Mouse (Mus musculus): ENCODE measurements at regions not wholly inside any gene's neighbourhood (a gene's known extent, or its start where the extent isn't known, plus 50 kb on each side); places are given as distances from the start of the nearest gene placed in this dataset.

- TF ChIP-seq POLR2A (IDR thresholded peaks at IDR 0.05; ENCODE audit: low read depth, low read length) (no peak), CTCF (IDR thresholded peaks at IDR 0.05; ENCODE audit: extremely low read depth, insufficient read length, insufficient replicate concordance, low read depth, low read length) (no peak)
- Histone ChIP-seq H3K27me3 (ENCODE audit: control insufficient read depth, insufficient read depth, low read length) (no peaks in the 10 kb centered on the region), H3K4me3 (ENCODE audit: low read depth, low read length) (no peak overlapping the region), H3K27ac (ENCODE audit: insufficient read depth, low read depth, low read length) (peak overlapping the region; percentile 17; the same call in 1 of the 2 replicates), H3K36me3 (ENCODE audit: control insufficient read depth, insufficient read depth, low read length) (no peaks in the 10 kb centered on the region), H3K4me1 (ENCODE audit: control insufficient read depth, insufficient read depth, insufficient read length, low read length) (peaks cover 19% of the 10 kb centered on the region; the same call in 1 of the 2 replicates)
- 26% methylated on average over 11 of the region's 11 CpGs for WGBS
Observed at GRCm38 (mm10) chr10:111834925-111835823, 137.3 kb upstream of the Krr1 start.

- 60% methylated on average over 5 of the region's 5 CpGs for WGBS
- no peak overlapping the region for H3K4me3 ChIP-seq (ENCODE audit: low read depth, low read length)
- no peaks in the 10 kb centered on the region for H3K27me3 ChIP-seq (ENCODE audit: control insufficient read depth, insufficient read depth, low read length)
- peaks cover 19% of the 10 kb centered on the region; the same call in 1 of the 2 replicates for H3K4me1 ChIP-seq (ENCODE audit: control insufficient read depth, insufficient read depth, insufficient read length, low read length)
- TF ChIP-seq POLR2A (IDR thresholded peaks at IDR 0.05; ENCODE audit: low read depth, low read length) (no peak), CTCF (IDR thresholded peaks at IDR 0.05; ENCODE audit: extremely low read depth, insufficient read length, insufficient replicate concordance, low read depth, low read length) (no peak)
- H3K36me3 ChIP-seq (ENCODE audit: control insufficient read depth, insufficient read depth, low read length): no peaks in the 10 kb centered on the region
- H3K27ac ChIP-seq (ENCODE audit: insufficient read depth, low read depth, low read length): peak overlapping the region; percentile 56
Observed at GRCm38 (mm10) chr10:111836191-111836590, 136.3 kb upstream of the Krr1 start.

GRCm38 (mm10) chr10:111836802-111837201 lies 135.7 kb upstream of the Krr1 start:
- H3K27ac ChIP-seq (ENCODE audit: insufficient read depth, low read depth, low read length): peak overlapping the region; percentile 56

GRCm38 (mm10) chr10:111842321-111842775 lies 130.1 kb upstream of the Krr1 start:
- Histone ChIP-seq H3K36me3 (ENCODE audit: control insufficient read depth, insufficient read depth, low read length) (no peaks in the 10 kb centered on the region), H3K27me3 (ENCODE audit: control insufficient read depth, insufficient read depth, low read length) (no peaks in the 10 kb centered on the region), H3K4me1 (ENCODE audit: control insufficient read depth, insufficient read depth, insufficient read length, low read length) (no peaks in the 10 kb centered on the region), H3K27ac (ENCODE audit: insufficient read depth, low read depth, low read length) (no peak overlapping the region), H3K4me3 (ENCODE audit: low read depth, low read length) (no peak overlapping the region)
- no peak for TF ChIP-seq POLR2A (IDR thresholded peaks at IDR 0.05; ENCODE audit: low read depth, low read length)
- no peak for TF ChIP-seq CTCF (IDR thresholded peaks at IDR 0.05; ENCODE audit: extremely low read depth, insufficient read length, insufficient replicate concordance, low read depth, low read length)
- 77% methylated on average over 11 of the region's 11 CpGs for WGBS

More at GRCm38 (mm10) chr10:111836802-111837201, 135.7 kb upstream of the Krr1 start:
- H3K4me1 ChIP-seq (ENCODE audit: control insufficient read depth, insufficient read depth, insufficient read length, low read length): peaks cover 19% of the 10 kb centered on the region; the same call in 1 of the 2 replicates
- H3K4me3 ChIP-seq (ENCODE audit: low read depth, low read length): no peak overlapping the region
- 18% methylated on average over 4 of the region's 4 CpGs for WGBS
- TF ChIP-seq POLR2A (IDR thresholded peaks at IDR 0.05; ENCODE audit: low read depth, low read length) (no peak), CTCF (IDR thresholded peaks at IDR 0.05; ENCODE audit: extremely low read depth, insufficient read length, insufficient replicate concordance, low read depth, low read length) (no peak)
- no peaks in the 10 kb centered on the region for H3K27me3 ChIP-seq (ENCODE audit: control insufficient read depth, insufficient read depth, low read length)
- no peaks in the 10 kb centered on the region for H3K36me3 ChIP-seq (ENCODE audit: control insufficient read depth, insufficient read depth, low read length)

- no peaks in the 10 kb centered on the region for H3K4me1 ChIP-seq (ENCODE audit: control insufficient read depth, insufficient read depth, insufficient read length, low read length)
- no peaks in the 10 kb centered on the region for H3K36me3 ChIP-seq (ENCODE audit: control insufficient read depth, insufficient read depth, low read length)
- TF ChIP-seq CTCF (IDR thresholded peaks at IDR 0.05; ENCODE audit: extremely low read depth, insufficient read length, insufficient replicate concordance, low read depth, low read length) (no peak), POLR2A (IDR thresholded peaks at IDR 0.05; ENCODE audit: low read depth, low read length) (no peak)
- H3K4me3 ChIP-seq (ENCODE audit: low read depth, low read length): no peak overlapping the region
- H3K27me3 ChIP-seq (ENCODE audit: control insufficient read depth, insufficient read depth, low read length): no peaks in the 10 kb centered on the region
- no peak overlapping the region for H3K27ac ChIP-seq (ENCODE audit: insufficient read depth, low read depth, low read length)
- WGBS: 43% methylated on average over 7 of the region's 7 CpGs
Observed at GRCm38 (mm10) chr10:111842896-111843295, 129.6 kb upstream of the Krr1 start.

GRCm38 (mm10) chr10:111843301-111843700 lies 129.2 kb upstream of the Krr1 start:
- TF ChIP-seq CTCF (IDR thresholded peaks at IDR 0.05; ENCODE audit: extremely low read depth, insufficient read length, insufficient replicate concordance, low read depth, low read length) (no peak), POLR2A (IDR thresholded peaks at IDR 0.05; ENCODE audit: low read depth, low read length) (no peak)
- 86% methylated on average over 9 of the region's 9 CpGs for WGBS
- no peak overlapping the region for H3K27ac ChIP-seq (ENCODE audit: insufficient read depth, low read depth, low read length)

GRCm38 (mm10) chr10:111844144-111844543 lies 128.3 kb upstream of the Krr1 start:
- no peaks in the 10 kb centered on the region for H3K36me3 ChIP-seq (ENCODE audit: control insufficient read depth, insufficient read depth, low read length)
- no peak for TF ChIP-seq CTCF (IDR thresholded peaks at IDR 0.05; ENCODE audit: extremely low read depth, insufficient read length, insufficient replicate concordance, low read depth, low read length)
- TF ChIP-seq POLR2A (IDR thresholded peaks at IDR 0.05; ENCODE audit: low read depth, low read length): no peak
- no peaks in the 10 kb centered on the region for H3K27me3 ChIP-seq (ENCODE audit: control insufficient read depth, insufficient read depth, low read length)
- H3K4me3 ChIP-seq (ENCODE audit: low read depth, low read length): no peak overlapping the region
- no peaks in the 10 kb centered on the region for H3K4me1 ChIP-seq (ENCODE audit: control insufficient read depth, insufficient read depth, insufficient read length, low read length)
- WGBS: 96% methylated on average over 10 of the region's 10 CpGs
- no peak overlapping the region for H3K27ac ChIP-seq (ENCODE audit: insufficient read depth, low read depth, low read length)

More at GRCm38 (mm10) chr10:111843301-111843700, 129.2 kb upstream of the Krr1 start:
- Histone ChIP-seq H3K27me3 (ENCODE audit: control insufficient read depth, insufficient read depth, low read length) (no peaks in the 10 kb centered on the region), H3K4me3 (ENCODE audit: low read depth, low read length) (no peak overlapping the region), H3K4me1 (ENCODE audit: control insufficient read depth, insufficient read depth, insufficient read length, low read length) (no peaks in the 10 kb centered on the region), H3K36me3 (ENCODE audit: control insufficient read depth, insufficient read depth, low read length) (no peaks in the 10 kb centered on the region)

Data from small intestine, adult 2 months (tissue).